Mouse (Mus musculus): ENCODE results near the gene Sytl2.

DNA sequence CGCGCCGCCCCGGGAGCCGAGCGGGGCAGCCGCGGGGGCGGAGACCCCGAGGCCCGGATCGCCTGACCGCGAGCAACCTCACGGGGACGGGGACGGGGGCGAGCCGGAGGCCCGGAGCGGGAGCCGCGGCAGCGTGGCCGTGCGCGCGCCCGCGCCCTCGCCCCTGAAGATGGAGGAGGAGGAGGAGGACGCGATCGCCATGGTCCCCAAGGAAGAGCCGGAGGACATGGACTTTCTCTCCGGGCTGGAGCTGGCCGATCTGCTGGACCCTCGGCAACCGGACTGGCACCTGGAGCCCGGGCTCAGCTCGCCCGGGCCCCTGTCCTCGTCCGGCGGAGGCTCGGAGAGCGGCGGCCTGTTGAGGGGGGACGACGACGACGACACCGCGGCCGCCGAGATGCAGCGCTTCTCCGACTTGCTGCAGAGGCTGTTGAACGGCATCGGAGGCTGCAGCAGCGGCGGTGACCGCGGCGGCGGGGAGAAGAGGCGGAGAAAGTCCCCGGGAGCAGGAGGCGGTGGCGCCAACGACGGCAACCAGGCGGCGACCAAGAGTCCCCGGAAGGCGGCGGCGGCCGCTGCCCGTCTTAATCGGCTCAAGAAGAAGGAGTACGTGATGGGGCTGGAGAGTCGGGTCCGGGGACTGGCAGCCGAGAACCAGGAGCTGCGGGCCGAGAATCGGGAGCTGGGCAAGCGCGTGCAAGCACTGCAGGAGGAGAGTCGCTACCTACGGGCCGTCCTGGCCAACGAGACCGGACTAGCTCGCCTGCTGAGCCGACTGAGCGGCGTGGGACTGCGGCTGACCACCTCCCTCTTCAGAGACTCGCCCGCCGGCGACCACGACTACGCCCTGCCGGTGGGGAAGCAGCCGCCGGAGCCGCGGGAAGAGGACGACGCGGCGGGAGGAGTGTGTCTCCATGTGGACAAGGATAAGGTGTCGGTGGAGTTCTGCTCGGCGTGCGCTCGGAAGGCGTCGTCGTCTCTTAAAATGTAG lies 141.3 kb downstream of the Sytl2 start:
- TF ChIP-seq ZC3H11A (IDR thresholded peaks at IDR 0.05; ENCODE audit: borderline replicate concordance, low read depth, low read length) (no peak), ZNF384 (IDR thresholded peaks at IDR 0.05; ENCODE audit: low read depth, low read length) (no peak)

Measured in ES-E14 (cell line).